Mouse (Mus musculus) erythroblast, embryonic 14.5 days (primary cell): Measurements from ENCODE around the gene Kansl1. TPM values are rescaled to one million over a fixed set of nuclear protein-coding genes. Genes with fewer than 3 reads are reported as not detected.

Experiments used
- H3K27me3 ChIP-seq: 2 replicates; pipeline ENCODE4 v1.6.1; 2012; ENCODE audit warnings: inconsistent platforms; ENCODE audit not compliant: control insufficient read depth
- H3K36me3 ChIP-seq: 2 replicates; pipeline ENCODE4 v1.6.1; 2012; ENCODE audit warnings: mild to moderate bottlenecking, inconsistent platforms; ENCODE audit not compliant: control insufficient read depth
- H3K4me1 ChIP-seq: 2 replicates; pipeline ENCODE4 v1.6.1; 2012; ENCODE audit warnings: inconsistent platforms; ENCODE audit not compliant: control insufficient read depth
- H3K4me3 ChIP-seq: replicated peaks from 2 replicates; pipeline ENCODE3; 2012; ENCODE audit warnings: moderate library complexity, mild to moderate bottlenecking, inconsistent platforms
- H3K9me3 ChIP-seq: 2 replicates; pipeline ENCODE4 v1.6.1; 2012; ENCODE audit warnings: low read length, inconsistent platforms, mixed read lengths; ENCODE audit not compliant: control insufficient read depth
- GATA1 ChIP-seq: IDR thresholded peaks from 2 replicates; pipeline ENCODE4 v1.6.1; 2012; ENCODE audit warnings: low read length, inconsistent platforms, mixed read lengths
- TAL1 ChIP-seq: IDR thresholded peaks from 3 replicates; pipeline ENCODE4 v1.6.1; 2012; ENCODE audit warnings: low read length, inconsistent platforms, mixed read lengths
- polyA plus RNA-seq: library from polyadenylated mRNA; stranded (reverse); fragments of >175 nt; gene quantifications from 2 replicates; pipeline ENCODE4 v1.2.3, GENCODE M21; 2012

The Kansl1 gene
- polyA plus RNA-seq, result 7.5 and 8.5 TPM in 2 replicates

- Histone ChIP-seq H3K36me3 (peaks cover 7% of the 10 kb centered on the region), H3K4me3 (peak within 1 kb of the TSS; percentile 94), H3K4me1 (peaks cover 29% of the 10 kb centered on the region), H3K27me3 (no peaks in the 10 kb centered on the region), H3K9me3 (no peaks in the 10 kb centered on the region)
- TF ChIP-seq TAL1 (no peak), GATA1 (no peak)
Observed at GRCm38 (mm10) chr11:104468751-104469268, at the start of gene Kansl1. Gene Kansl1 (minus strand): TSS chr11:104468861.

- Histone ChIP-seq H3K27me3 (no peaks in the 10 kb centered on the region), H3K9me3 (no peaks in the 10 kb centered on the region), H3K36me3 (peaks cover 100% of the 10 kb centered on the region), H3K4me3 (no peak overlapping the region), H3K4me1 (no peaks in the 10 kb centered on the region)
- TF ChIP-seq GATA1 (no peak), TAL1 (no peak)
Observed at GRCm38 (mm10) chr11:104512436-104512835, 43.8 kb upstream of the Kansl1 start.

- H3K9me3 ChIP-seq, result no peaks in the 10 kb centered on the region
- no peak for TF ChIP-seq GATA1
- TF ChIP-seq TAL1, result no peak
- no peaks in the 10 kb centered on the region for H3K4me1 ChIP-seq
- H3K4me3 ChIP-seq, result no peak overlapping the region
- no peaks in the 10 kb centered on the region for H3K27me3 ChIP-seq
- H3K36me3 ChIP-seq, result peaks cover 100% of the 10 kb centered on the region
Observed at GRCm38 (mm10) chr11:104510606-104511005, 41.9 kb upstream of the Kansl1 start.

GRCm38 (mm10) chr11:104508455-104508854 lies 39.8 kb upstream of the Kansl1 start:
- Histone ChIP-seq H3K36me3 (peaks cover 99% of the 10 kb centered on the region), H3K4me1 (no peaks in the 10 kb centered on the region)
- TF ChIP-seq GATA1 (no peak), TAL1 (no peak)

GRCm38 (mm10) chr11:104488292-104488691 lies 19.6 kb upstream of the Kansl1 start:
- H3K27me3 ChIP-seq, result no peaks in the 10 kb centered on the region
- peaks cover 13% of the 10 kb centered on the region; the same call in 1 of the 2 replicates for H3K9me3 ChIP-seq
- no peaks in the 10 kb centered on the region for H3K36me3 ChIP-seq
- H3K4me3 ChIP-seq, result no peak overlapping the region
- no peak for TF ChIP-seq TAL1
- TF ChIP-seq GATA1, result no peak
- H3K4me1 ChIP-seq, result no peaks in the 10 kb centered on the region

More at GRCm38 (mm10) chr11:104508455-104508854, 39.8 kb upstream of the Kansl1 start:
- Histone ChIP-seq H3K4me3 (no peak overlapping the region), H3K9me3 (no peaks in the 10 kb centered on the region), H3K27me3 (no peaks in the 10 kb centered on the region)

GRCm38 (mm10) chr11:104481971-104482370 lies 13.3 kb upstream of the Kansl1 start:
- Histone ChIP-seq H3K4me3 (no peak overlapping the region), H3K4me1 (no peaks in the 10 kb centered on the region), H3K36me3 (no peaks in the 10 kb centered on the region), H3K9me3 (peaks cover 10% of the 10 kb centered on the region; the same call in 1 of the 2 replicates), H3K27me3 (no peaks in the 10 kb centered on the region)
- TF ChIP-seq GATA1 (no peak), TAL1 (no peak)

- H3K4me1 ChIP-seq, result no peaks in the 10 kb centered on the region
- no peak overlapping the region for H3K4me3 ChIP-seq
- H3K27me3 ChIP-seq, result no peaks in the 10 kb centered on the region; the same call in 1 of the 2 replicates
- no peaks in the 10 kb centered on the region for H3K36me3 ChIP-seq
- TF ChIP-seq TAL1 (no peak), GATA1 (no peak)
- H3K9me3 ChIP-seq, result no peaks in the 10 kb centered on the region
Observed at GRCm38 (mm10) chr11:104479505-104479904, 10.8 kb upstream of the Kansl1 start.

- Histone ChIP-seq H3K4me3 (peak overlapping the region; percentile 94), H3K4me1 (peaks cover 29% of the 10 kb centered on the region), H3K27me3 (no peaks in the 10 kb centered on the region), H3K9me3 (no peaks in the 10 kb centered on the region), H3K36me3 (peaks cover 4% of the 10 kb centered on the region)
- TF ChIP-seq GATA1, result no peak
- no peak for TF ChIP-seq TAL1
Observed at GRCm38 (mm10) chr11:104469371-104469835, 742 bp upstream of the Kansl1 start.

GRCm38 (mm10) chr11:104467698-104468097 lies 963 bp downstream of the Kansl1 start:
- Histone ChIP-seq H3K36me3 (peaks cover 7% of the 10 kb centered on the region), H3K4me1 (peaks cover 29% of the 10 kb centered on the region), H3K27me3 (no peaks in the 10 kb centered on the region), H3K9me3 (no peaks in the 10 kb centered on the region), H3K4me3 (peak overlapping the region; percentile 35)
- TF ChIP-seq GATA1 (no peak), TAL1 (no peak)
